Mouse (Mus musculus): ENCODE data around the gene Ccdc169.

The Ccdc169 gene

DNA sequence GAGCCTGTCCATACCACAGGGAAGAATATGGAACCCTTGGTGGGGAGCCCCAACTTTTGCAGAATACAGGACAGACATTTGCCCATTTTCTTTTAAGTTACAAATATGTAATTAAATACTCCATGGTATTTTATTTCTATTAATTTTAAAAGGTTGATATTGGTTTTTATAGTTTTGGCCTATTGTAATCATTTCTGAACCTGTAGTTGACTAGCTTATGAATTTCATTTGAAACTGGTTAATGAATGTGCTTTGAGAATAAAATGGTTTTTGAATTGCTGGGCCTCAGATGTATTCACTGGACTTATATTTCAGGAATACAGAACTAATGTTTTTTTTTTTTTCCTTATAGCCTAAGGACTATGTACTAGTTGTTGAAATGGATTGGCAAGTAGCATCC, at the start of gene Ccdc169:
TSS of gene Ccdc169 (plus strand) at position 301 of the 400 bp plus-strand sequence.
- Histone ChIP-seq H3K36me3 (ENCODE audit: insufficient read depth, low read length) (peaks cover 3% of the 10 kb centered on the region), H3K9me3 (ENCODE audit: low read length) (no peaks in the 10 kb centered on the region), H3K4me3 (replicated peaks; ENCODE audit: low read length) (no peak within 1 kb of the TSS), H3K4me1 (replicated peaks; ENCODE audit: low read depth, low read length) (peaks cover 16% of the 10 kb centered on the region), H3K27me3 (ENCODE audit: insufficient read depth, low read length) (no peaks in the 10 kb centered on the region)
- TF ChIP-seq CTCF (conservative IDR thresholded peaks at IDR 0.05; ENCODE audit: low read length) (no peak), NANOG (IDR thresholded peaks at IDR 0.05; ENCODE audit: borderline replicate concordance, low read length) (no peak), POU5F1 (IDR thresholded peaks at IDR 0.05; ENCODE audit: borderline replicate concordance, low read length) (no peak)

DNA sequence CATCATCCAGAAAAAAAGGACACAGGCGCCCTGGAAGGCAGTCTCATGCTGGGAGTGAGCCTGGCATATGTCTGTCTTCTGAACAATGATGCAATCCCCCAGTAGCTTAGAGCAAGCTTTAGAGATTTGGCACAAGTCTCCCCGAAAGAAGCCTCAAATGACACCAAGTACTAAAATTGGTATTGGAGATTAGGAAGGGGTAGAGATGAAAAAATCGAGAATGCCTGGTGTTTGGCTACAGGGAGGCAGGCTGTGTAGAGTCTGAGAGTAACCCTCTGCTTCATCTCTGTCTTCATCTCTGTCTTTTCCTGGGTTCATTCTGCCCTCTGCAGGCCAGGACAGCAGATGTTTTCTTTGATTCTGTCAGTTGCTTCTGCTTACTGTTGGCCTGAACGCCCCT, 49.8 kb upstream of the Ccdc169 start:
- Histone ChIP-seq H3K4me3 (replicated peaks; ENCODE audit: low read length) (no peak overlapping the region), H3K9me3 (ENCODE audit: low read length) (no peaks in the 10 kb centered on the region), H3K27me3 (ENCODE audit: insufficient read depth, low read length) (peaks cover 10% of the 10 kb centered on the region; the same call in 1 of the 2 replicates), H3K36me3 (ENCODE audit: insufficient read depth, low read length) (no peaks in the 10 kb centered on the region), H3K4me1 (replicated peaks; ENCODE audit: low read depth, low read length) (no peaks in the 10 kb centered on the region)
- TF ChIP-seq POU5F1 (IDR thresholded peaks at IDR 0.05; ENCODE audit: borderline replicate concordance, low read length) (no peak), NANOG (IDR thresholded peaks at IDR 0.05; ENCODE audit: borderline replicate concordance, low read length) (no peak), CTCF (conservative IDR thresholded peaks at IDR 0.05; ENCODE audit: low read length) (no peak)

DNA sequence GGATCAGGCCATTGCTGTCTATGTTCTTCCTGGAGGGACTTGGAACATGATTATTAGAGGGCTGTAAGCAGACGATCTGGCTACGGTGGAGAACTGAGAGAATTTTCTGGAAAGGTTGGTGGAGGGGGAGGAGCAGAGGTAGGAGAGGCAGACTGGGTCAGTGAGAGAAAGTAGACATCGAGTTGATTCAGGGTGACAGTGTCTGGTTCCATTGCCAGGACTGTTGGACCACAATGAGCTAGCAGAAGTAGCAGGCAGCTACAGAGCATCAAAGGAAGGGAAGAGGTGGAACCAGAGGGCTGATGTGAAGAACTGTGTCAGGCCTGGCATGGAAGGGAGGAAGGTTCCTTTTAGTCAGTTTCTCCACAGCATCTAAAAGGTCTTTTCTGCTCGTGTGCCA, 48.8 kb upstream of the Ccdc169 start:
- Histone ChIP-seq H3K9me3 (ENCODE audit: low read length) (no peaks in the 10 kb centered on the region), H3K4me1 (replicated peaks; ENCODE audit: low read depth, low read length) (no peaks in the 10 kb centered on the region), H3K4me3 (replicated peaks; ENCODE audit: low read length) (no peak overlapping the region), H3K36me3 (ENCODE audit: insufficient read depth, low read length) (no peaks in the 10 kb centered on the region), H3K27me3 (ENCODE audit: insufficient read depth, low read length) (peaks cover 10% of the 10 kb centered on the region; the same call in 1 of the 2 replicates)
- TF ChIP-seq POU5F1 (IDR thresholded peaks at IDR 0.05; ENCODE audit: borderline replicate concordance, low read length): no peak
- TF ChIP-seq CTCF (conservative IDR thresholded peaks at IDR 0.05; ENCODE audit: low read length): no peak
- no peak for TF ChIP-seq NANOG (IDR thresholded peaks at IDR 0.05; ENCODE audit: borderline replicate concordance, low read length)

GRCm38 (mm10) chr3:55088843-55089242, 48.3 kb upstream of the Ccdc169 start:
- H3K4me1 ChIP-seq (replicated peaks; ENCODE audit: low read depth, low read length): no peaks in the 10 kb centered on the region
- TF ChIP-seq CTCF (conservative IDR thresholded peaks at IDR 0.05; ENCODE audit: low read length) (no peak), POU5F1 (IDR thresholded peaks at IDR 0.05; ENCODE audit: borderline replicate concordance, low read length) (no peak), NANOG (IDR thresholded peaks at IDR 0.05; ENCODE audit: borderline replicate concordance, low read length) (no peak)
- H3K36me3 ChIP-seq (ENCODE audit: insufficient read depth, low read length): no peaks in the 10 kb centered on the region
- H3K9me3 ChIP-seq (ENCODE audit: low read length): no peaks in the 10 kb centered on the region
- H3K27me3 ChIP-seq (ENCODE audit: insufficient read depth, low read length): peaks cover 10% of the 10 kb centered on the region; the same call in 1 of the 2 replicates
- H3K4me3 ChIP-seq (replicated peaks; ENCODE audit: low read length): no peak overlapping the region

GRCm38 (mm10) chr3:55089291-55089690, 47.8 kb upstream of the Ccdc169 start:
- Histone ChIP-seq H3K27me3 (ENCODE audit: insufficient read depth, low read length) (peaks cover 10% of the 10 kb centered on the region; the same call in 1 of the 2 replicates), H3K4me3 (replicated peaks; ENCODE audit: low read length) (no peak overlapping the region), H3K4me1 (replicated peaks; ENCODE audit: low read depth, low read length) (no peaks in the 10 kb centered on the region), H3K36me3 (ENCODE audit: insufficient read depth, low read length) (no peaks in the 10 kb centered on the region), H3K9me3 (ENCODE audit: low read length) (no peaks in the 10 kb centered on the region)
- TF ChIP-seq POU5F1 (IDR thresholded peaks at IDR 0.05; ENCODE audit: borderline replicate concordance, low read length) (no peak), NANOG (IDR thresholded peaks at IDR 0.05; ENCODE audit: borderline replicate concordance, low read length) (no peak), CTCF (conservative IDR thresholded peaks at IDR 0.05; ENCODE audit: low read length) (no peak)

- H3K4me3 ChIP-seq (replicated peaks; ENCODE audit: low read length): no peak overlapping the region
- H3K36me3 ChIP-seq (ENCODE audit: insufficient read depth, low read length): no peaks in the 10 kb centered on the region
- no peak for TF ChIP-seq CTCF (conservative IDR thresholded peaks at IDR 0.05; ENCODE audit: low read length)
- TF ChIP-seq POU5F1 (IDR thresholded peaks at IDR 0.05; ENCODE audit: borderline replicate concordance, low read length): no peak
- H3K27me3 ChIP-seq (ENCODE audit: insufficient read depth, low read length): peaks cover 6% of the 10 kb centered on the region; the same call in 1 of the 2 replicates
- peaks cover 16% of the 10 kb centered on the region for H3K4me1 ChIP-seq (replicated peaks; ENCODE audit: low read depth, low read length)
- no peaks in the 10 kb centered on the region for H3K9me3 ChIP-seq (ENCODE audit: low read length)
Observed at GRCm38 (mm10) chr3:55093161-55093560, 44.0 kb upstream of the Ccdc169 start.

DNA sequence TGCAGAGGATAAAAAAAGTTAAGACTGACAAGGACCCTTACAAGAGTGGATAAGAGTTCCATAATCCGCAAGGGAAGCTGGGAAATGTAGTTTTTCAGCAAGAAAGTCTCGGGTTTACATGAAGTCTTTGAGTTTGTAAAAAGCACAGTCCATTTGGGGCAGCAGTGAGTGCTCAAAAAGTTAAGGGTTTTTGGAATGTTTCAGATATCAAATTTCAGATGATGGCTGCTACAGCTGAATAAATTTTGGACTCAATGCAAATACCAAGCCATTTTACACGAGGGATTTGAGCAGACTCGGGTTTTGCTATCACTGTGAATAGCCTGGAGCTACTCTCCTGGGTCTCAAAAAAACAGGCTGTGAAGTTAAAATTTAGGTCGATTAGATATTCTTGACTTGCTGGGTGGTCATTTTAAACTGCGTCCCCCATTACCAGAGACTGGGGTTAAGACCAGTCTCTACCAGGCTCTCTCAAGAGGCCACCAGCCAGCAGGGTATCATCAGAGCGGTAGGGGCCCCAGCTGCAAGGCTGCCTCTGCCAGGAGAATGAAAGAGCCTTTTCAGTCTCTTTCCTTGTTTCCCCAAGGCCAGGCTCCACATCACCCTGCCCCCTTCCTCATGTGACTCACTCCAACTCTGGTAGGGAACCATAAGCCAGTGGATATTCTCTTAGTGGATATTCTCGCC, 41.0 kb upstream of the Ccdc169 start:
- no peaks in the 10 kb centered on the region for H3K36me3 ChIP-seq (ENCODE audit: insufficient read depth, low read length)
- no peak for TF ChIP-seq CTCF (conservative IDR thresholded peaks at IDR 0.05; ENCODE audit: low read length)
- no peak for TF ChIP-seq NANOG (IDR thresholded peaks at IDR 0.05; ENCODE audit: borderline replicate concordance, low read length)
- H3K4me3 ChIP-seq (replicated peaks; ENCODE audit: low read length): no peak overlapping the region
- no peaks in the 10 kb centered on the region for H3K27me3 ChIP-seq (ENCODE audit: insufficient read depth, low read length)
- H3K4me1 ChIP-seq (replicated peaks; ENCODE audit: low read depth, low read length): peaks cover 17% of the 10 kb centered on the region
- no peaks in the 10 kb centered on the region for H3K9me3 ChIP-seq (ENCODE audit: low read length)

DNA sequence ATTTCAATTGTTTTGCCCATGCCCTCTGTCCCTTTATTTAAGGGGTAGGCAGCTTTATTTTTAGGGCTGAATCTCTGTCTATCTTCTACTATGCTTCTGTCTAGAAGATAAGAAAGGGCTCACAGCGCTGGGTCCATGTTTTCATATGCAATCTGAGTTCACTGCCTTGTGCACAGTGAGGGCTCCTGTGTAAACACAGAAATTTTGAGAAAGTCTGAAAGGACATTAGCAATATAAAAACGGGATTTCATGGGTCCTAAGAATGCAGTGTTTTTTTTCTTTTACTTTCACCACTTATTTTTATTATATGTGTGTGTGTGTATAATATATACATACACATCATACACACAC, 40.5 kb upstream of the Ccdc169 start:
- Histone ChIP-seq H3K36me3 (ENCODE audit: insufficient read depth, low read length) (no peaks in the 10 kb centered on the region), H3K9me3 (ENCODE audit: low read length) (no peaks in the 10 kb centered on the region), H3K27me3 (ENCODE audit: insufficient read depth, low read length) (no peaks in the 10 kb centered on the region), H3K4me1 (replicated peaks; ENCODE audit: low read depth, low read length) (peaks cover 17% of the 10 kb centered on the region), H3K4me3 (replicated peaks; ENCODE audit: low read length) (no peak overlapping the region)
- no peak for TF ChIP-seq CTCF (conservative IDR thresholded peaks at IDR 0.05; ENCODE audit: low read length)

GRCm38 (mm10) chr3:55097186-55097585, 40.0 kb upstream of the Ccdc169 start:
- Histone ChIP-seq H3K4me3 (replicated peaks; ENCODE audit: low read length) (no peak overlapping the region), H3K4me1 (replicated peaks; ENCODE audit: low read depth, low read length) (peaks cover 17% of the 10 kb centered on the region), H3K27me3 (ENCODE audit: insufficient read depth, low read length) (no peaks in the 10 kb centered on the region), H3K36me3 (ENCODE audit: insufficient read depth, low read length) (no peaks in the 10 kb centered on the region), H3K9me3 (ENCODE audit: low read length) (no peaks in the 10 kb centered on the region)
- TF ChIP-seq POU5F1 (IDR thresholded peaks at IDR 0.05; ENCODE audit: borderline replicate concordance, low read length) (no peak), NANOG (IDR thresholded peaks at IDR 0.05; ENCODE audit: borderline replicate concordance, low read length) (no peak), CTCF (conservative IDR thresholded peaks at IDR 0.05; ENCODE audit: low read length) (no peak)
